Mouse (Mus musculus): ENCODE measurements around the gene Fam228a.
A peak's percentile ranks its signal among the peaks of the same experiment; 100 is the strongest.
"Not testable (repeated sequence)": the region's sequence is repeated elsewhere in the genome, so short reads cannot be mapped to it uniquely, and the experiment has no call there.

The Fam228a gene

DNA sequence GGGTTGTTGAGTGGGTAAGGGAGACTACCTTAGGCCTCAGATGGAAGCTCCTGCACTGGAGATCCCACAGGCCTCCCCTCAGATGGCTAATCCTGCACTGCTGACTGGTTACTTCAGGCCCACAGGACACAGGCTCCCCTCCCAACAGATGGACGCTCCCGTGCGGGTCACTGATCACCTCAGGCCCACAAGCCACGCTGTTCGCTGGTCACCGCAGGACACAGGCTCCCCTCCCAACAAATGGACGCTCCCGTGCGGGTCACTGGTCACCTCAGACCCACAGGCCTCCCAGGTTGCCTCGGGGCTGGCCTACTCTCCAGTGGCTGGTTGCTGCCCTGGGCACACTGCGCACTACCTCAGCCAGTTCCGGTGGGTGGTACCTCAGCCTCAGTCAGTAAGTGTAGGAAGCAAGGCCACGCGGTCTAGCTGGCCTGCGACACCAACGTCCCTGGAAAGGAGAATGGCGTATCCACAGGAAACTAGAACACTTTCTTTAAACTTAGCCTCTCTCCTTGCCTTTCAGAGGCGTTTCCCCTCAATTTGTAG, at the start of gene Fam228a:
TSS of gene Fam228a (minus strand) at position 400 of the 546 bp plus-strand sequence.
- no peak for DNase-seq

GRCm38 (mm10) chr12:4784466-4784865, 46.2 kb upstream of the Fam228a start:
- DNase-seq, result no peak

- no peak for DNase-seq
Measured at GRCm38 (mm10) chr12:4783598-4783997, 45.4 kb upstream of the Fam228a start.

DNA sequence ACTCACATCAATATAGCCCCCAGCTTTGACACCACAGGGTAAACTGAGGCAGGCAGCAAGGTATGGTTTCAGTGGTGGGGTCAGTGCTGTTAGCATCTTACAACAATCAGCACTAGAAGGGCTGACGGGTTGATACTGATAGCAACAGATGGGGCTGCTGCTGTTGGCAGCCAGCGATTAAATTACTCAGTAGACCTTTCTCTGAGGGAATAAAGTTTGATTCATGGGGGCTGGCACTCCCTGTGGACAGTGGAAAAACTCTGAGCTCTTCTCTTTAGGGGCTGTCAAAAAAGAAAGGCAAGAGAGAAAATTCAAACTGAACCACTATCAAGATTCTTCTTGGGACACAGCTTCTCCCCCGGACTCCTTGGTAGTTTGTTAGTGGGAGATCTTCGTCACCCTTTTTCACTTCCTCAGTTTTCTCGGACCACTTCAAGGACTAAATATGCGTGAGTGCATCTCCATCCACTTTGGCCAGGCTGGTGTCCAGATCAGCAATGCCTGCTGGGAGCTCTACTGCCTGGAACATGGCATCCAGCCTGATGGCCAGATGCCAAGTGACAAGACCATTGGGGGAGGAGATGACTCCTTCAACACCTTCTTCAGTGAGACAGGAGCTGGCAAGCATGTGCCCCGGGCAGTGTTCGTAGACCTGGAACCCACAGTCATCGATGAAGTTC, 43.6 kb upstream of the Fam228a start:
- not testable (repeated sequence) for DNase-seq

- DNase-seq, result no peak
Measured at GRCm38 (mm10) chr12:4781270-4781669, 43.0 kb upstream of the Fam228a start.

GRCm38 (mm10) chr12:4780245-4780644, 42.0 kb upstream of the Fam228a start:
- DNase-seq, result no peak

DNA sequence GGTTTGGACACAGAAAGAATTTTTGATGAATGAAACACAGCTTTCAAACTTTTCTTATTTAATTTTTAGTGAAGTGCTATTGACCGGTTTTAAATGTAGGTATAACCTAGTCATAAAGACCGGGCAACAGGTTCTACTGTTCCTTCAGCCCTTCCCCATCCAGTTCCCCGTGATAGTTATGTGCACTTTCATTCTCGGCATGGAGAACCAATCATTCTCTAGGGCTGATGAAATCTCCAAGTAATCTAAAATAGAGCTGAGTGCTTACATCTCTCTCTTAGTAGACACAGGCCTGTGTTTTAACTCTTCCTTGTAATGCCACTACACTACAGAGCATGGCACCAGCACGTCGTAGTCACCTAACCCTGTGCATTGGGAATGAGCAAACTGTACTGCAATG, 39.5 kb upstream of the Fam228a start:
- DNase-seq, result no peak

GRCm38 (mm10) chr12:4775588-4775949, 37.3 kb upstream of the Fam228a start:
- no peak for DNase-seq

DNA sequence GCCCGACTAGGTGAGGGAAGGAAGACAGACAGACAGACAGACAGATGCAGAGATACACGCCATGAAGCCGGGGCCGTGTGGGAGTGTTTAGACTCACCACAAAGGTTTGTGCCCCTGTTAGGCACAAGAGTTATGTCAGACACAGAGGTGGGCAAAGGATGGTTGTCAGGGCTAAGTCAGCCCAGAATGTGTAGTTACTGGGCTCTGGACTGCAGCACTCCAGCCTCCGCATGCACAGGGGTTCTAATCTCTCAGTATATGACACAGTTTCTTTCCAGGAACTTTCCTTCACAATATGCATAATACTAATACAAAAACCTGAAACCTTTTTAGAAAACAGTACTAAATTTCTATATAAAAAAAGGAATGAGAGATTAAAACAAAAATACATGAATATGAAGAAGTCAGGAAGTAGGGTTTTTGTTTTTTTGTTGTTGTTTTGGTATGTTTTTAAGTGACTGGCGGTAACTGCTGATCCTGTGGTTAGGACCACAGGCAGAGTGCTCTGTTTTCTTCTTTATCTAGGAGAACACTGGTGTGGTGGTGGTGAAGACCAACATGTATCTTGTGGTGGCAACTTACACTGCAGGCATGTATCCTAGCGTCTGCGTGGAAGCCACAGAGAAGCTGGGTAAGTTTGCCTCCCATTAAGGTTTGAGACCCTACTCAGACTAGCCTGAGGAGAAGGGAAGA, 36.8 kb upstream of the Fam228a start:
- DNase-seq, result no peak

DNA sequence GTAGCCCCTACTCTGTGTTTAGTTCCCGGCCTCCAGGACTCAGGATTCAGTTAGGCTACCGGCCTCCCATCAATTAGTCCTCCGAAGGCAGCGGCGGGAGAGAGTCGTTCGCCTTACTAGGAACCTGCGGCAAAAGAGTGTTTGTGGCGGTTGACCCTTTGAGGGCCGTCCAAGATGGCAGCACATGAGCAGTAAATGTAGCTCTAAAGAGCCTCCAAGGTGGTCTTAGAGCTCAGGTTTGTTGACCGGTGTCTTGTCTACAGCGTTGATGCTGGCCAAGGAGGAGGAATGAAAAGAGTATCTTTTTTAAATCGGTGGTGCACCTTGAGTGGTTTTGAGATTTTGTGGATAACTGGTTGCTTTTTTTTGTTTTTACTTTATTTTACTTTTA, 31.1 kb upstream of the Fam228a start:
- no peak for DNase-seq

DNA sequence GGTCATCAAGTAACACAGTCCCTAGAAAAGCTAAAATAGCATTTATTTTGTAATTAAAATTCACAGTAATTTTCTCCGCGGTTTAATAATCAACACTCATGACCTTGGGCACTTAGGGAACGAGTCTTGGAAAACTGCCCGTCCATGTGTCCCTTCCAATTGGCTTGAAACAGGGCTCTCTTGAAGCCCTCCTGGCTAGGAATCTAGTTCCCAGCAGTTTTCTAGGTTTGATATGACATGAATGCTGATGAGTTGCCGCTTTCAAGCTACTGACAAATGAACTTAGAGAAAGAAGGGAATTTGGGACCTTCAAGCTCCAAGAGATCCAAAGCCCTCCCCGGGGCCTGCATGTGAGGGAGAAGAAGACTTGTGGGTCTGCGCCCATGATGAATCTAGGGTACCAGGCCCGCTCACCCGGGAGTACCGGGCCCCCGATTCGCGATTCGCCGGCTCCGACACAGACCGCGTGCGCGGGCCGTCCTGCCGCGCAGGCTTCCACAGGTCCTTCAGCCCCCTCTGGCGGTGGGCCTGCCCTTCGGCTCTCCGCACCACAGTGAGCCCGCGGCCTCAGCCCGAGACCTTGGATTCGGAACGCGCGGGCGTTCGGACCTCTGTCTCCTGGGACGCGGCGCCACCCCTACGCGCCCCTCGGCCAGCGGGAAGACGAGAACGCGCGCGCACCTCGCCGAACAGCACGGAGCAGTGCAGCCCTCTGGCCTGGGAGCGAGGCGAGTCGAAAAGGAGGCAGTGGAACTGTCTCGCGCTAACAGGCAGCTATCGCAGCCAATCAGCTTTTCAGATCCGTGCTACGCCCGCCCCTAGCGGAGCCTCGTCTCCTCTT, 30.5 kb upstream of the Fam228a start, which contains the start of the genes Pfn4 and Fam228b:
TSS of gene Pfn4 (plus strand) at position 531 of the 841 bp plus-strand sequence.
TSS of gene Fam228b (minus strand) at position 776 of the 841 bp plus-strand sequence.
- peak; percentile 97 for DNase-seq

DNA sequence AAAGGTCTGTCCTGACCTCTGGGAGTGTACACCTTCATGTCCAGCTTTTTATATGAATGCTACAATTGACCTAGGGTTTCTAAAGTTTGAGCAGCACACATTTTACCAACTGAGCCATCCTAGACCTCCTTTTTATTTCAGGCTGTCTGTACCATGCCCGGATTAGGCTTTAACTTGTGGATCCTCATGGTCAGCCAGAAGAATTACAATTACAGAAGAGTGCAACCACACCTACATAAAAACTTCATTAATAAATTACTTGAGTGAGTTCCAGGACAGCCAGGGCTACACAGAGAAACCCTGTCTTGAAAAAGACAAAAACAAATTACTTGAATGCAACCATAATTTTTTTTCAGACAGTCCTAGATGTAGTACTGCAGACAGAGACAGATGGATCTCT, 18.8 kb upstream of the Fam228a start:
- no peak for DNase-seq

- not testable (repeated sequence) for DNase-seq
Measured at GRCm38 (mm10) chr12:4754451-4754850, 16.2 kb upstream of the Fam228a start.

DNA sequence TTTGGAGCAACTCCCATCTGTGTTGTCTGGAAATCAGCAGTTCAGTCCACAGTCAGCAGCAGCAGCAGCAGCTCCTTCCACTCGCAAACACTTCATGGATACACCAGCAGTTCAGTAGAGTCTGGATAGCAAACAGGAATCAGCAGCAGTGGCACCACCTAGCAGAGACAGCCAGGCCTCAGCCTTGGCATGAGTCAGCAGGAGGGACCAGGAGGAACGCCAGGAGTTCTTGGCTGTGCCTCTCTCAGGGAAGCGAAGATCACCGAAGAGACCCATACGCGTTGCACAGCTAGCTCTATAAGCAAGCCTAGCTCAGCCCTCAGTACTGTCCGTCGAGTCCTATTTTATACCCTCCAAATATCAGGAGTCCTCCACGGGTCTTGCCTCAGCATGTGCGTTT, 6.3 kb upstream of the Fam228a start:
- DNase-seq, result no peak

DNA sequence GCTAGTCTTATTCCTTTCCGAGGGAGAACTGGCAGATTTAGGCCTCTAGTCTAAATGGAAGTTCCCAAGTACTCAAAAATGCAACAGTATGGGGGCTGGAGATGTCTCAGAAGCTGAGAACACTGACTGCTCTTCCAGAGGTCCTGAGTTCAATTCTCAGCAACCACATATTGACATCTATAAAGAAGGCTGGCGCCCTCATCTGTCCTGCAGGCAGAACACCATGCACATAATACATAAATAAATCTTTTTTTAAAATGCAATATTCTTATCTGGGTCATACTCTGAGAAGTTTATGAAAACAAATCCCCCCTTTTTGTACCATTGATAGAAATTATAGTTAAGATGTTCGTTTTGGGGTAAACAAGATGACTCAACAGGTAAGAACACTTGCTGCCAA, 4.0 kb upstream of the Fam228a start:
- DNase-seq, result no peak

DNA sequence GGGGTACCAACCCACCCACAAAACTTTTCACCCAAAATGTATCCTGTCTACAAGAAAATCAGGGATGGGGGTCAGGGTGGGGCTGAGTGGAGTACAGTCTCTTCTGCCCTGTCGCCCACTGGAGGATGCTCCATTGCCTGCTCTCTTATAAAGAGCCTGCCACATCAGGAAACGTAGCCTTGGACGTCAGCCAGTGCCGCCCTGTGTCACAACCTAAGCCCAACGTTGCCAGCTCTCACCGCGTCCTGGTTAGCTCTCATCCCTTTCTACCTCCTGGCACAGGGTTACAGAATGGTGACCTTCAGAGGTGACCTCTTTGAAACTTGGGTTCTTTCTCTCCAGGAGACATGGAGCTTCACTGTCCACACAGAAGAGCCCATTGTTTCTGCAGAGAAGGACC, 2.6 kb upstream of the Fam228a start:
- no peak for DNase-seq

- no peak for DNase-seq
Measured at GRCm38 (mm10) chr12:4732332-4732731, 5.9 kb downstream of the Fam228a start.

DNA sequence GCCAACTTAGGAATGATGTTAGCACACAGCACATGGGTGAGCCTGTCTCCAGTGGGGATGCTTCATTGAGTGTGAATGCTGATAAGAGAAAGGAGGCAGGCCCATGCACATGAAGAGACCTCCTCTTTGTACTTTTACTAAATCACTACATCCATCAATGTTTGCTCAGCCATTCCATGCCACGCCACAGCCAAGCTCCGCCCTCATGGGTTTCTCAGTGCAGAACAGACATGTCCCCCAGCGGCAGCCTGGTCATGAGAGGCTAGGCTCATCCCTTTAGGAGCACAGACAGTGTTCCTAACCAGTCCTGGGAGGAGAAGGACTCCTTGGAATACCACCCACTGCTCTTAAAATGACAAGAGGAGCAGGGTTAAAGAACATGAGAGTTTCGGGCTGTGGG, 6.6 kb downstream of the Fam228a start:
- peak; percentile 19 for DNase-seq

GRCm38 (mm10) chr12:4729165-4729564, 9.1 kb downstream of the Fam228a start:
- DNase-seq, result no peak

GRCm38 (mm10) chr12:4719762-4720754, 18.2 kb downstream of the Fam228a start:
- no peak for DNase-seq

- DNase-seq, result no peak
Measured at GRCm38 (mm10) chr12:4719066-4719761, 19.0 kb downstream of the Fam228a start.
